ENCODE assay signal across 27 mouse cellular contexts in genomic region chr10:84376346-84376745, GRCm38 (mm10).
DNase-seq lines count a peak whose midpoint lies in the region; ATAC-seq and TF ChIP-seq lines count a peak whose summit lies in the region.
"Had no signal": no experiment of that assay in that cellular context is flagged by ENCODE, and none has a peak within 500 bp of the region (broad histone marks: within the 10 kb centered on the region; RNA-seq: fewer than 3 reads in every experiment).

No protein-coding gene starts in this region.

- H3K36me3 ChIP-seq in heart, embryonic 11.5 days (ENCODE audit: control insufficient read depth, insufficient read depth, low read length): peaks cover 14% of the 10 kb centered on the region
- H3K36me3 ChIP-seq: G1E had no signal

- H3K9ac ChIP-seq in heart, embryonic 11.5 days (ENCODE audit: low read depth, low read length): no peak overlapping the region
- H3K9ac ChIP-seq: embryonic facial prominence, embryonic 12.5 days; embryonic facial prominence, embryonic 15.5 days; forebrain, postnatal 0 days; heart, embryonic 12.5 days; heart, embryonic 15.5 days; hindbrain, embryonic 12.5 days; hindbrain, embryonic 15.5 days had no signal

- 79% methylated on average over 5 of the region's 5 CpGs for WGBS in heart, embryonic 11.5 days (ENCODE audit: insufficient replicate concordance)

- TF ChIP-seq CTCF in left cerebral cortex, adult 2 months (IDR thresholded peaks at IDR 0.05): no peak

- H3K9me3 ChIP-seq in heart, embryonic 11.5 days (replicated peaks; ENCODE audit: control insufficient read depth, low read length): no peaks in the 10 kb centered on the region
- H3K9me3 ChIP-seq: embryonic facial prominence, embryonic 12.5 days; embryonic facial prominence, embryonic 15.5 days; heart, embryonic 12.5 days; heart, embryonic 15.5 days; hindbrain, embryonic 12.5 days; hindbrain, embryonic 15.5 days had no signal

- intact Hi-C loops in left cerebral cortex, adult 2 months (cut with DNase I): no loop called here
- intact Hi-C loops in left cerebral cortex, postnatal 36 days (cut with DNase I): no loop called here

- H3K27me3 ChIP-seq in heart, embryonic 11.5 days (ENCODE audit: control insufficient read depth, insufficient read depth, low read length): no peaks in the 10 kb centered on the region
- H3K27me3 ChIP-seq: CH12.LX; embryonic facial prominence, embryonic 12.5 days; embryonic facial prominence, embryonic 15.5 days; heart, embryonic 12.5 days; heart, embryonic 15.5 days; hindbrain, embryonic 12.5 days; hindbrain, embryonic 15.5 days; Patski had no signal

- no peak overlapping the region for H3K4me2 ChIP-seq in heart, embryonic 11.5 days
- H3K4me2 ChIP-seq: embryonic facial prominence, embryonic 12.5 days; embryonic facial prominence, embryonic 15.5 days; heart, embryonic 12.5 days; heart, embryonic 15.5 days; hindbrain, embryonic 12.5 days; hindbrain, embryonic 15.5 days had no signal

- peaks cover 12% of the 10 kb centered on the region for H3K4me1 ChIP-seq in heart, embryonic 11.5 days (ENCODE audit: control insufficient read depth, insufficient read depth, low read length)

- H3K4me3 ChIP-seq in heart, embryonic 11.5 days (ENCODE audit: low read depth, low read length): no peak overlapping the region
- no peak overlapping the region for H3K4me3 ChIP-seq in left cerebral cortex, adult 2 months
- H3K4me3 ChIP-seq: embryonic facial prominence, embryonic 12.5 days; embryonic facial prominence, embryonic 15.5 days; gastrocnemius, adult 2 months; heart, embryonic 12.5 days; heart, embryonic 15.5 days; hindbrain, embryonic 12.5 days; hindbrain, embryonic 15.5 days had no signal

- no peak for ATAC-seq in heart, embryonic 11.5 days (replicated peaks; ENCODE audit: insufficient number of reproducible peaks, low FRiP score, low TSS enrichment)
- ATAC-seq in megakaryocyte, adult 5-6 weeks (ENCODE audit: poor library complexity, severe bottlenecking): no peak
- ATAC-seq: forebrain, embryonic 14.5 days; forebrain, postnatal 0 days; Patski had no signal

- no peak overlapping the region for H3K27ac ChIP-seq in heart, embryonic 11.5 days (ENCODE audit: low read depth, low read length)
- peak overlapping the region; percentile 64; the same call in 1 of the 2 replicates for H3K27ac ChIP-seq in left cerebral cortex, adult 2 months
- H3K27ac ChIP-seq: embryonic facial prominence, embryonic 12.5 days; embryonic facial prominence, embryonic 15.5 days; gastrocnemius, adult 2 months; heart, embryonic 15.5 days; hindbrain, embryonic 12.5 days; hindbrain, embryonic 15.5 days had no signal

- DNase-seq in cerebellum, adult 9-11 months: peak; percentile 24
- DNase-seq in cerebellum, adult 9-10 months: no peak
- DNase-seq in heart, postnatal 4 days: peak; percentile 4
- DNase-seq in left cerebral cortex, adult 2 months (ENCODE audit: extremely low spot score in 1 of 2, low spot score in 2 of 2): no peak
- DNase-seq in left cerebral cortex, postnatal 36 days (ENCODE audit: low spot score in 2 of 2): no peak
- DNase-seq: adrenal gland, postnatal 10 days; adrenal gland, postnatal 36 days; B cell, adult 2 months; cerebellum, adult 11 months; cerebellum, adult 8-10 months; forebrain, postnatal 0 days; gastrocnemius, adult 2 months; gastrocnemius, postnatal 14 days; heart, adult 18-20 months; heart, postnatal 14 days had no signal

Comparison
In these comparisons a context has a peak if more than half of its experiments do, and no peak if none do; other contexts are left out.
1. DNase-seq: peak in cerebellum, adult 9-11 months (single experiment) and heart, postnatal 4 days (single experiment); none in cerebellum, adult 9-10 months (single experiment), left cerebral cortex, adult 2 months (0 of 2) and left cerebral cortex, postnatal 36 days (0 of 2).